Mouse (Mus musculus) spleen, postnatal 10 days (tissue): Measurements from ENCODE around the gene Brpf1.

Source experiments
- DNase-seq, 2 experiments: peaks; one replicate each; pipeline ENCODE4 v3.0.0; 2021 to 2022; ENCODE audit warnings: low spot score in 2 of 2

The Brpf1 gene

GRCm38 (mm10) chr6:113306986-113307349, at the start of gene Brpf1:
Gene Brpf1, plus strand, starts transcription at chr6:113307137.
- no peak for DNase-seq

GRCm38 (mm10) chr6:113261174-113261858, 45.6 kb upstream of the Brpf1 start:
- no peak for DNase-seq

GRCm38 (mm10) chr6:113263531-113263930, 43.4 kb upstream of the Brpf1 start:
- DNase-seq, result no peak

GRCm38 (mm10) chr6:113264429-113264828, 42.5 kb upstream of the Brpf1 start:
- DNase-seq, result no peak

- no peak for DNase-seq
Measured at GRCm38 (mm10) chr6:113266996-113267655, 39.8 kb upstream of the Brpf1 start.

- no peak for DNase-seq
Measured at GRCm38 (mm10) chr6:113267988-113268387, 38.9 kb upstream of the Brpf1 start.

- DNase-seq, result no peak
Measured at GRCm38 (mm10) chr6:113272365-113272764, 34.6 kb upstream of the Brpf1 start.

GRCm38 (mm10) chr6:113276846-113277245, 30.1 kb upstream of the Brpf1 start:
- DNase-seq, result no peak

GRCm38 (mm10) chr6:113281676-113282075, 25.3 kb upstream of the Brpf1 start:
- no peak for DNase-seq

- DNase-seq, result peak in 1 of 2 experiments; percentile 19
Measured at GRCm38 (mm10) chr6:113282101-113282802, 24.7 kb upstream of the Brpf1 start, which contains the start of gene Cpne9. Gene Cpne9, plus strand, starts transcription at chr6:113282307.

- DNase-seq, result no peak
Measured at GRCm38 (mm10) chr6:113282969-113283368, 24.0 kb upstream of the Brpf1 start.

- no peak for DNase-seq
Measured at GRCm38 (mm10) chr6:113283500-113283899, 23.4 kb upstream of the Brpf1 start.

- DNase-seq, result no peak
Measured at GRCm38 (mm10) chr6:113284931-113285330, 22.0 kb upstream of the Brpf1 start.

- no peak for DNase-seq
Measured at GRCm38 (mm10) chr6:113286316-113286715, 20.6 kb upstream of the Brpf1 start.

GRCm38 (mm10) chr6:113287236-113287635, 19.7 kb upstream of the Brpf1 start:
- no peak for DNase-seq

- no peak for DNase-seq
Measured at GRCm38 (mm10) chr6:113289346-113289745, 17.6 kb upstream of the Brpf1 start.

GRCm38 (mm10) chr6:113290346-113290745, 16.6 kb upstream of the Brpf1 start:
- no peak for DNase-seq

GRCm38 (mm10) chr6:113292938-113293337, 14.0 kb upstream of the Brpf1 start:
- DNase-seq, result no peak

GRCm38 (mm10) chr6:113296046-113296445, 10.9 kb upstream of the Brpf1 start:
- DNase-seq, result no peak

GRCm38 (mm10) chr6:113296639-113297038, 10.3 kb upstream of the Brpf1 start:
- DNase-seq, result no peak

GRCm38 (mm10) chr6:113301350-113301749, 5.6 kb upstream of the Brpf1 start:
- no peak for DNase-seq

- peak in 1 of 2 experiments; percentile 39 for DNase-seq
Measured at GRCm38 (mm10) chr6:113302258-113302657, 4.7 kb upstream of the Brpf1 start.
